Mouse (Mus musculus) heart, adult 11 months (tissue): ENCODE measurements at regions not wholly inside any gene's neighbourhood (a gene's known extent, or its start where the extent isn't known, plus 50 kb on each side); places are given as distances from the start of the nearest gene placed in this dataset.

ENCODE experiments used
- DNase-seq: peaks from one replicate; pipeline ENCODE4 v3.0.0; 2022

DNA sequence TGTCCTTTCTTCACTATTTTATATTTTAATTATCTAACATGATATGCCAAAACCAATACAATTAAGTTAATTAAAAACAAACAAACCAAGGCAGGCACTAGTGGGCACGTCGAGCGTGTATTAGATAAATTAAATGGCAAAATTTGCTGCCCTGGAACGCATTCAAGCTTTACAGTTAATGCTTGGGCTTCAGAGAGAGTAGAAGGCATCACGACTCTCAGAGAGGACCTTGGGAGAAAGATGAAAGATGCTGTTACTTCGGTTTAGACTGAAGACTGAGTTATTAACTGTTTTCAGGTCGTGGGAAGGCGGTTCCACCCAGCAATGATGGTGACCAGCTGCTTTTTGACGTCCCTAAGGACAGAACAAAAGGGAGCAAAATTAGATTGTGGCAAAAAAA is 71.7 kb upstream of the Boc start:
- peak; percentile 51 for DNase-seq

DNA sequence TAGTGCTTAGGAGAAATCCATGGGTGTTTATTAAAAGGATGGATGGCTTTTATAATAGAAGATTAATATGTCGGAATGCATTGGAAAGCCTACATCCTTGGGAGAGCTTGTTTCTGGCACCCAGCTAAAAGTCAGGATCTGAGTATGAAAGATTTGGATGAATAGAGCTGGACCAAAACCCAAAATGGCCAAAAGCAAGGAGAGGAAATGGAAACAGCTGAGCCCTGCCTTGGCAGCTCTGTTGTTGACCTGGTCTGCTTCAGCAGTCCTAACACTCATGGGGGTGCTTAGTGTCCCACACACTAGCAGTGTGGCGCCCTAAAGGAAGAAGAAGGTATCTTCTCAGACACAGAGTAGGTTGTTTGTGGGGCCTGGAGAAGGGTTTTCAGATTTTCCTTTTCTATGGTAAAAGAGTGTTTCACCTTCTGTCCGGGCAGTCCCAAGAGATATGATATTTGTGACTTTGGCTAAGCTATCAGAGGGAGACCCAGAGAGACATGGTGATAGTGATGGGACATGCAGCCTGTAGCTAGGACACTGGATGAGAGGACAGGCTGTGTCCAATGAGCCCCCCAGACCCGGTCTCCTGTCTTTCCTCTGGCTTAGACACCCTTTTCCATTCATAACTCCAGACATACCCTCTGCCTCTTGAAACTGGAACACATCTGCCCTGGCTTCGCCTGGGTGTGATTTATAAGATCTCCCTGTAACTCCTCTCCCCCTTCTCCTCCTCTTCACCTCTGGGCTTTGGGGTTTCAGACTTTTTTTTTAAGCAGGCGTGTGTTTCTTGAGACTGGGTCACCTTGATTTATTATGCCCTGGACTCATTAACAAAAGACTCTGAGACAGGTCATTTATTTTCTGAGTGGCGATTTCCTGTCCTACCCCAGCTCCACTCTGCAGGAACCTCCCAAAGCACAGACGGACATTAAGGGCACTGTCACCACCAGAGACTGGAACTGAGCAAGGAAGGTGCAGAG is 70.9 kb upstream of the Boc start:
- peak; percentile 93 for DNase-seq

DNA sequence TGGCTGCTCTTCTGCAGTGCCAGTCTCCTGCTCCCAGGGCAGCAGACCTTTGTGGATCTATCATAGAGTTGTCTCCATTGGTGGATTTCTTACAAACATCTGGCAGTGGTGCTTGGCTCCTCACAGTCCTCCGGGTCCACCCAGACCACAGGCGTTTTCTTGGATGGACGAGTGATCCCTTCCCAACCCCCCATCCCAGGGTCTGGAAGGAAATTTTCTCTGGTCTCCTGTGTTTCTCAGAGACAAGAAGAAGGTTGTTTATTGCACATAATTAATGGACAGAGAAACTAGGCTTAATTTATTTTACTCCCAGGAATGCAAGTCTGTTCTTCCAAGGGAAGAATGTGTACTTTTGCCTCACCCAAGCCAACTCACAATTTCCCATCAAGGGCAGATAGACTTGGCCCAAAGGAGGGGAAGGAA is 67.2 kb upstream of the Boc start:
- DNase-seq: peak; percentile 84

DNA sequence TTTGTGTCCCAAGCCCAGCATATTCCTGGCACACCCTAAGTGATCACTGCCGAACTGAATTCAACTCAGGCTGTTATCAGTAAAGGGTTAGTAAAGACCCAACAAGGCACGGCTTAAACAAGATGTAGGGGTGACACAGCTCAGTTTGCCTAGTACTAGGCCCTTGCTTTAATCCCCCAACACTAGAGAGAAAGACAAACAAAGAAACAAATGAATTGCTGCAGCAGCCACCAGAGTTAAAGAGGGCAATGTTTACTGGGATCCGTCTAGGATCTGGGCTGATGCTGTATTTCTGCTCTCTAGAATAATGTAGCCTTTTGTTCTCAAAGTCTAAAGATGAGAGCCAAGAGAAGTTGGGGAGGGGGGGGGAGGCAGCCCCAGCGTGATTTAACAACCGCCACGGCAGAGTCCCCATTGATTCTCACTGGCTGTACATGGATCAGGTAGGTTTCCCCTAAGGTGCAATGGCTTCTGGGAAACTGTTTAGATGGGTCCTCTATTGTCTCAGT is 66.5 kb upstream of the Boc start:
- DNase-seq: peak; percentile 43

DNA sequence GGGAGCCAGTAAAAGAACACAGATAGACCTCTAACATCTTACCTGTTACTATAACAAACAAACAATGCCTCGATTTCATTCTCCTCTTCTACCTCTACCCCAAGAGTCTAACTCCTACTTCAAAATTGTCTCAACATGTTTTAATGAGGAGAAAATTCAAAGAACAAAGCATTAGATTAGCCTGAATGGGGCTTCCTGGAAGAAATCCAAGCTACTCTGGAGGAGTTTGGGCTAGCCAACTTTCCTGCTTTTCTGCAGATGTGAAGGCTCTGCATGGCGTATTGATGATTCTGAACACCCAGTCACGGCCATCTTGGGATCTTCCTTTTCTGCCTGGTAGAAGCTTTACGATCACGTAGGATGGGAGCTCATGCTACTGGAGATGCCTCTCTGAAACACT is 62.9 kb upstream of the Boc start:
- peak; percentile 81 for DNase-seq

DNA sequence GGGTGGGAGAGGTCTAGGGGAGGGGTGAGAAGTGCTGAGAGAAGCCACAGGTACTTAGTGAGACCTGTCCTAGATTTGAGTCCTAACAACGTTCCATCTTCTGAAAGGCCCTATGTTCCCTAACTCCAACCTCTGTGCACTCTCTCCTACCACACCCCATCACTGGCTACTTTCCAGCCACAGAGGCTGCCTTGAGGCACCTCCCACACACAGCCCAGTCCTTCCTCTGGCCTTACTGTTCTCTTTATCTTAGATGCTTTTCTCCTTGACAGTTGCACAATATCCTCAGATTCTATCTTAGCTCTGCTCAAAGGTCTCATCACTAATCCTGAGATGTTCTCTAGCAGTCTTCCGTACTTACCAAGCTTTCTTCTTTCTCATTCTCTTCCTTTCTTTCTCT is 61.8 kb upstream of the Boc start:
- DNase-seq: peak; percentile 68

DNA sequence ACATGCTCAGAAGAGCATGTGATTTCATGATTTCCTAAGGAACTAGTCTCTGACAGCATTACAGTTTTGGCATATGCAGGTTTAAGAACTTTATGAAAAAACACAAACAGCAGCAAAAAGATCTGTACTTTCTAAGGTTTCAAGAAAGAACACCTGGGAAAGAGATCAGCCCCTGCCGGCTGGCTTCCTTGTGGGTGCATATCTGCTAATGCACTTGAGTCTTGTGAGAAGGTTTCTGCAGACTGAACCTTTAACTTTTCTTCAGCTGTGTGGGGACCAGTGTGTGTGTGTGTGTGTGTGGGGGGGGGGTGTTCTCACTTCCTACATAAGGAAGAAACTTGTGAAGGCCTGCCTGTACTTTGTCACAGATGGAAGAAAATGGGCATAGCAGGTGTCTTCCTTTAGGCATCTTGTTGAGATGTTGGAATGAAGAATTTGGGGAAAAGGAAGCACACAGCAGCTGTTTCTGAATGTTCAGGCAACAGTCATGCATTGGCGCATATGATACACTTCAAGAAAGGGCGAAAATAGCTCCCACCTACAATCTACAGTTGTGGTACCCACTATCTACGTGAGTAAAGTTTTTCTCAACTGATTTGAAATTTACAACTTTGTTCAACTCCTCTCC is 60.9 kb upstream of the Boc start:
- DNase-seq: peak; percentile 92

DNA sequence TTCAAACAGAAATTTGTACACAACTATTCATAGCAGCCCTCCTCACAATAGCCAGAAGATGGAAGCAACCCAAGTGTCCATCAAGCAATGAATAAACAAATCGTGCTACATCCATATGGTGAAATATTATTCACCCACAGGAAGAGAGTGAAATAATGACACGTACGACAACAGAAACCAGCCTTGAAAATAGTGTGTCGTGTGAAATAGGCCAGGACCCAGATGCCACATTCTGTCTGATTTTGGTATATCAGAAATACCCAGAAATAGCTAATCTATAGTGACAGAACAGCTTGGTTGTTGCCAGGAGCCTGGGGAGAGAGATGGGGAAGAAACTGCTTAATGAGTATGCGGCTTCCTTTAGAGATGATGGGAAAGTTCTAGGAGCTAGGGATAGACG is 58.3 kb upstream of the Boc start:
- DNase-seq: peak; percentile 62

DNA sequence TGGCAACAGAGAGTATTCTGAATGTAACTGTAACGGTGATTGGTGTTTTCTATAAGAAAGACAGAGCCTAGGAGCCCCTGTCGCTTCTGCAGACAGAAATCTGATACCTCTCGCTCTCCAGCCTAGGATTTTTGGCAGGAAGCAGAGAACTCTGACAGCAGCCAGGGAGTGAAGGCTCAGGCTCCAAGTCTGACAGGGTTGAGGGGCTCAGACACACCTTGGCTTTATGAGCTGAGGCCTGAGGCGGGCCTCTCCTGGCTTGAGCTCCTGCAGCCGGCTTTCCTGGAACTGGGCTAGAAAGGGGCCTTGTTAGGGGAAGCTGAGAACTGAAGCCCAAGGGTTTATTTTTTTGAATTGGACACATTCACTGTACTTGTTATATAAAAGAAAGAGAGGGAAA is 57.7 kb upstream of the Boc start:
- DNase-seq: peak; percentile 88

DNA sequence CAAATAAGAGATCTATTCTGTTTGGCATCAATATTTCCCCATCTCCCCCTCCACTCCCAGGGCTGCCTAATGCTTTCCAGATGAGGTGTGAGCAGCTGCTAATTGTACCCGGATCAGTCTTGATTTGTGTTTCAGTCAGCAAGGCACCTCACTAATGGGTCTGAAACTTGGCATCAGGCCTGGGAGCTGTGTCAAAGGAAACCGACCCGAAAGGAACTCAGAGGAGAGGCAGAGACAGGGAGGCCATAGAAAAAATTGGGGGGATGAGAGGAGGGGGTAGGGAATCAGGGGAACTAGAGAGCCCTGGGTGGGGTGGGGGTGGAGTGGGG is 57.1 kb upstream of the Boc start:
- DNase-seq: peak; percentile 89

DNA sequence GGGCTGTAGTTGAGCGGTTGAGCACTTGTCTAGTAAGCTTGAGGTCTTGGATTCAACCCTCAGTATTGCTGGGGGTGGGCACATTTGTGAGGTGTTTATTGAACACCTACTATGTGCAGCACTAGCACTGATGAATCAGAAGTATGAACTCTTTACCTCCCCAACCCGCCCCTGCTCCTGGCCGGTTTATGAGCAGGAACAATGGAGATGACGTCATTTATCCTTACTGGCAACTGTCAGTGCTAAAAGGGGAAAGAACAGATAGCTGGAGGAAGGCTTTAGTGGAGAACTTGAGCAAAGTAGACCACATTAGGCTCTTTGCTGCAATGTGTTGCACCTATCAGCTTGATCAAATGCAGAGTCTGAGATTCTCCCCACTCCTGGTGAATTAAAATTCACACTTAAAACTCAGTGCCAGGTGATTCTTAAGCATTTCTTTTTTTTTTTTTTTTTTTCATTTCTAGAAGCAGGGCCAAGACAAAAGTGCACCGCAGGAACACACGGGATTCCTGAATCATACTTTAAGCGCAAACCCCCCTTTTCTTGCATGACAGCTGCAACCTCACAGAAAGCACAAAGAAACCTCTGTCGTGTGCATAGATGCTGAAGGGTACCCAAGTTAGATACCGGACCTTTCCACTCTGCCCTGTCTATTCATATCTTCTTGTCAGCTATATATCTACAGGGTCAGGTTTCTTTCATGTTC is 56.6 kb upstream of the Boc start:
- peak; percentile 76 for DNase-seq

DNA sequence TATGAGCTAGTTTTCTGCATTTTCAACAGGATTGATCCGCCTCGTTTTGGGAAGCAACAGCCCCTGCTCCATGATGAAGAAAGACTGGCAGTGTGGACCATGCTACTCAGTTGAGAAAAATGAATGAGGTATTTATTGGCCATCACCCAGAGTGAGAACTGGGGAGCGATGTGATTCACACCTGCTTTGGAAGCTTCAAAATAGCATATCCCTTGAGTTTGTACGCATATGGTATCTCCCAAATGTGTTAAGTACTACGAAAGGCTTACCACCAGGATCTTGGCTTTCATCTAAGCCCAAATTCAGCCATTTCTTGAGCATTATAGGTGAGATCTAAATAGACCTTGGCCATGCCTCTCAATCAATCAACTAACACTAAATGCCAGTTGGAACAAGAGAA is 55.5 kb upstream of the Boc start:
- DNase-seq: peak; percentile 40

DNA sequence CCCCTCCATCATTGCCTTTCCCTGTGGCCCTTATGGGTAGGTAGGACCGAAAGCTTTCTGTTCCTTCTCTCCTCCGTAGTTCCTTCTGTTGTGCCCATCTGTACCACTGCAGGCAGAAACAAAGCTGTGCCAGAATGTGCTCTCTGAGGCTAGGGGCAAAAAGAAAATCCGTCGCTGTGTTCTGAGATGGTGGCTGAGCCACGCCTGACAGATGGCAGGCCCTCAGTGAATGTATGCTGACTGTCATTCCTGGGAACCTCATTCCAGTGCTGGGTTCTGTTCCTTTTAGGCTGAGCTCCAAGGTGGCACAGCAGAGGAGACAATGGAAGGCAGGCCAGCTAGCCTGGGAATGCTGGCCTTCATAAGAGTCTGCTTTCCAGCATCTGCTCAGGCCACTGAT is 54.0 kb upstream of the Boc start:
- peak; percentile 46 for DNase-seq

DNA sequence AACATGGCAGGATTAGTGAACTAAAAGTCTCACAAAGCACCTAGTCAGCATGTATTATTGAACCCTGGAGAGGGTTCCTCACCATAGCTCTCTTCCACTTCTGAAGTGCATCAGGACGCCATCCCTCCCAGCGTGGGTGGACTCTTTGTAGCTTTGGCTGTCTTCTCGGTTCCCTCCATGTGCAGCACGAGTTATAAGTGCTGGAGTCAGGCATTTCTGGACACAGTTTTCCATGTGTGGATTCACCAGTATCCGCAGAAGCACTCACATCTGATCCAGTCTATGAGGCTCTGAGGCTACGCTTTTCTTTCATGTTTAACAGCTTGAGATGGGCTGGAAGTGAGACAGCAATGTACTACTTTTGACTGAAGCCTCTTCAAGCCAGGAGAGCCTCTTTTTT is 52.8 kb upstream of the Boc start:
- DNase-seq: peak; percentile 9

DNA sequence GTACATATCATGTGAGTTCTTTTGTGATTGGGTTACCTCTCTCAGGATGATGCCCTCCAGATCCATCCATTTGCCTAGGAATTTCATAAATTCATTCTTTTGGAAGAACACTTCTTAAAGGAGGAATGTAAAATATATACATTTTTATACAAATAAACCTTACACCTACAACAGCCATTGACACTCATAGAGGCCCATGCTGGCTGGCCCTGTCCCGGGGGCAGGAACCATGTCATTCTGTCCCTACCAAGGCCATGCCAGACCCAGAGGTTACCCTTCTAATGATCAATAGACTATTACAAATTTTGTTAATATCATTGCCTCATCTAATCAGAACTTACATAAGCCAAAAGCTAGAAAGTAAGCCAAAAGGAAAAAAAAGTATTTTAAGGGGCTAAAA is 49.9 kb upstream of the Boc start:
- DNase-seq: peak; percentile 52
